Mouse (Mus musculus): ENCODE results near the gene Nr1h2. TPM values are rescaled to one million over a fixed set of nuclear protein-coding genes. Genes with fewer than 3 reads are reported as not detected.
A peak's percentile ranks its signal among the peaks of the same experiment; 100 is the strongest.

Nr1h2 gene
- polyA plus RNA-seq, 1 experiment from 2014 or later = 65.6 TPM

- Histone ChIP-seq H3K27me3 (replicated peaks; ENCODE audit: control insufficient read depth, insufficient read depth, low read length) (peaks cover 5% of the 10 kb centered on the region), H3K9ac (ENCODE audit: low read depth, low read length) (no peak overlapping the region), H3K4me3 (ENCODE audit: low read depth, low read length) (no peak overlapping the region), H3K9me3 (ENCODE audit: control insufficient read depth, low read length) (no peaks in the 10 kb centered on the region), H3K4me1 (replicated peaks; ENCODE audit: control insufficient read depth, insufficient read depth, low read length) (peaks cover 2% of the 10 kb centered on the region; the same call in 1 of the 2 replicates), H3K4me2 (no peak overlapping the region), H3K27ac (ENCODE audit: low read depth, low read length) (no peak overlapping the region), H3K36me3 (ENCODE audit: control insufficient read depth, insufficient read depth, low read length) (peaks cover 34% of the 10 kb centered on the region)
- no peak for DNase-seq (ENCODE audit: low spot score)
- no peak for ATAC-seq (replicated peaks; ENCODE audit: low FRiP score)
- 82% methylated on average over 29 of the region's 29 CpGs for WGBS
These were observed 20.6 kb downstream of the Nr1h2 start for GRCm38 (mm10) chr7:44532918-44533745.

- peaks cover 24% of the 10 kb centered on the region for H3K36me3 ChIP-seq (ENCODE audit: control insufficient read depth, insufficient read depth, low read length)
- H3K9ac ChIP-seq (ENCODE audit: low read depth, low read length) = no peak within 1 kb of the TSS
- no peaks in the 10 kb centered on the region for H3K9me3 ChIP-seq (ENCODE audit: control insufficient read depth, low read length)
- no peak for ATAC-seq (replicated peaks; ENCODE audit: low FRiP score)
- 89% methylated on average over 4 of the region's 4 CpGs for WGBS
- H3K27ac ChIP-seq (ENCODE audit: low read depth, low read length) = no peak within 1 kb of the TSS
- no peak within 1 kb of the TSS for H3K4me2 ChIP-seq
- DNase-seq (ENCODE audit: low spot score) = no peak
- H3K4me1 ChIP-seq (replicated peaks; ENCODE audit: control insufficient read depth, insufficient read depth, low read length) = peaks cover 7% of the 10 kb centered on the region
- peaks cover 8% of the 10 kb centered on the region for H3K27me3 ChIP-seq (replicated peaks; ENCODE audit: control insufficient read depth, insufficient read depth, low read length)
- H3K4me3 ChIP-seq (ENCODE audit: low read depth, low read length) = no peak within 1 kb of the TSS
These were observed 21.6 kb downstream of the Nr1h2 start, which contains the start of gene Spib for GRCm38 (mm10) chr7:44531946-44532732. Gene Spib (minus strand): TSS chr7:44532071.

DNA sequence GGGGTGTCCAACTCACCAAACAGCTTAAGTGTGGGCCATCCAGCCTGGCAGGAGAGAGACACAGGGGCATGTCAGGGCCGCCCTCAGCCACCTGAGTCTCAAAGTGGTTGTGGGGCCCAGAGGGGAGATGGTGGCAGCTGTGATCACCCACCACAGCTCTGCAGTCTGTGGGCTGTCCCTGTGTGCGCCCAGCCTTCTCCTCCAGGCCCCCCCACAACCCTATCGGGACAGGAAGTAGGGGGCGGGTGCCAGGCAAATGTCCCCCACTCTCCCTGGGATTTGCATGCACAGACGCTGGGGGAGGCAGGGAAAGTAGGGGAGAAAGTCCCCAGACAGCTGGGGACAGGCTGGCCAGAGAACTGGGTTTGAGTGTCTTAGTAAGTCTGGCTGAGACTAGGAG lies 22.5 kb downstream of the Nr1h2 start:
- ATAC-seq (replicated peaks; ENCODE audit: low FRiP score) = no peak
- WGBS = 42% methylated on average over 5 of the region's 5 CpGs
- Histone ChIP-seq H3K27me3 (replicated peaks; ENCODE audit: control insufficient read depth, insufficient read depth, low read length) (peaks cover 16% of the 10 kb centered on the region), H3K36me3 (ENCODE audit: control insufficient read depth, insufficient read depth, low read length) (peaks cover 18% of the 10 kb centered on the region; the same call in 1 of the 2 replicates), H3K4me3 (ENCODE audit: low read depth, low read length) (no peak overlapping the region), H3K9me3 (ENCODE audit: control insufficient read depth, low read length) (no peaks in the 10 kb centered on the region), H3K27ac (ENCODE audit: low read depth, low read length) (no peak overlapping the region), H3K4me1 (replicated peaks; ENCODE audit: control insufficient read depth, insufficient read depth, low read length) (peaks cover 7% of the 10 kb centered on the region), H3K4me2 (no peak overlapping the region), H3K9ac (ENCODE audit: low read depth, low read length) (no peak overlapping the region)
- DNase-seq (ENCODE audit: low spot score) = no peak

GRCm38 (mm10) chr7:44530507-44530906 lies 23.2 kb downstream of the Nr1h2 start:
- no peak overlapping the region for H3K4me2 ChIP-seq
- ATAC-seq (replicated peaks; ENCODE audit: low FRiP score) = no peak
- DNase-seq (ENCODE audit: low spot score) = no peak
- H3K27me3 ChIP-seq (replicated peaks; ENCODE audit: control insufficient read depth, insufficient read depth, low read length) = peaks cover 23% of the 10 kb centered on the region
- no peak overlapping the region for H3K27ac ChIP-seq (ENCODE audit: low read depth, low read length)
- H3K9ac ChIP-seq (ENCODE audit: low read depth, low read length) = no peak overlapping the region
- H3K9me3 ChIP-seq (ENCODE audit: control insufficient read depth, low read length) = no peaks in the 10 kb centered on the region
- H3K36me3 ChIP-seq (ENCODE audit: control insufficient read depth, insufficient read depth, low read length) = peaks cover 15% of the 10 kb centered on the region; the same call in 1 of the 2 replicates
- H3K4me3 ChIP-seq (ENCODE audit: low read depth, low read length) = no peak overlapping the region
- WGBS = 75% methylated on average over 3 of the region's 3 CpGs
- peaks cover 7% of the 10 kb centered on the region for H3K4me1 ChIP-seq (replicated peaks; ENCODE audit: control insufficient read depth, insufficient read depth, low read length)

- DNase-seq (ENCODE audit: low spot score) = no peak
- ATAC-seq (replicated peaks; ENCODE audit: low FRiP score) = no peak
- WGBS = 71% methylated on average over 5 of the region's 5 CpGs
- Histone ChIP-seq H3K36me3 (ENCODE audit: control insufficient read depth, insufficient read depth, low read length) (peaks cover 15% of the 10 kb centered on the region; the same call in 1 of the 2 replicates), H3K4me3 (ENCODE audit: low read depth, low read length) (no peak overlapping the region), H3K9me3 (ENCODE audit: control insufficient read depth, low read length) (no peaks in the 10 kb centered on the region), H3K4me2 (no peak overlapping the region), H3K9ac (ENCODE audit: low read depth, low read length) (no peak overlapping the region), H3K4me1 (replicated peaks; ENCODE audit: control insufficient read depth, insufficient read depth, low read length) (peaks cover 7% of the 10 kb centered on the region), H3K27me3 (replicated peaks; ENCODE audit: control insufficient read depth, insufficient read depth, low read length) (peaks cover 32% of the 10 kb centered on the region), H3K27ac (ENCODE audit: low read depth, low read length) (no peak overlapping the region)
These were observed 24.2 kb downstream of the Nr1h2 start for GRCm38 (mm10) chr7:44529518-44529917.

DNA sequence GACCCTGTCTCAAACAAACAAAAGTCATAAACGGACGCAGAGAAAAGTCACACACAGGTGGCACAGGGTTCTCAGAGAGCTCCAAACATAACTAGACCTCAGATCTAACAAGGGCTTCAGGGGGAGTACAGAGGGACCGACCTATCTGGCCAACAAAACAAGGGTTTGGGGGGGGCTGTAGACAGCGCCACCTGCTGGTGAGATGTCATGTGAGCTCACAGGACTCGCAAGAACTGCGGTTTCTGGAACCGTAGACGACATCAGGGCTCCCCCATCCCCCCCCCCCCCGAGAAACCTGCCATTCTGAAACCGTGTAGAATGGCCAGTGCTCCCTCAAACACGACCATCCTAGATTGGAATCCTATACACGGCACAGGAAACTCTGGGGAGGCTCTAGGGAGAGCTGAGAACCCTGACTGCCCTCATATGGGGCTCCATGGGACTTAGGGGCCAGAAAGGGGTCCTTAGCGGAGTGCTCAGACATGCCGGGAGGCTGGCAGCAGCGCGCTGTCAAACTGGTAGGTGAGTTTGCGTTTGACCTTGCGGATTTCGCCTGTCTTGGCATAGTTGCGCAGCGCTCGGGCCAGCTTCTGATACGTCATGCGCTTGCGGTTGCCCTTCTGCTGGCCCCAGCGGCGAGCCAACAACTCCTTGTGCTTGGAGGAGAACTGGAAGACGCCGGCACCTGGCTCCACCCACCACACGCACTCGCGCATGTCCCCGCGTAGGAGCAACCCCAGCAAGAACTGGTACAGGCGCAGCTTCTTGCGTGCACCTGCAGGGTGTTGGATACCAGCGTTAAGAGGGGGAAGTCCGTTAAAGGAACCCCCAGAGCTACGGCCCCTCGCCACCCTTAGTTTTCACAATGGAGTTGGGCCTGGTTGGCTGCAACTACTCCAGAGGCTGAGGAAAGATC lies 26.0 kb downstream of the Nr1h2 start:
- Histone ChIP-seq H3K36me3 (ENCODE audit: control insufficient read depth, insufficient read depth, low read length) (peaks cover under 1% of the 10 kb centered on the region; the same call in 1 of the 2 replicates), H3K9ac (ENCODE audit: low read depth, low read length) (peak overlapping the region; percentile 68; the same call in 1 of the 2 replicates), H3K9me3 (ENCODE audit: control insufficient read depth, low read length) (no peaks in the 10 kb centered on the region), H3K27ac (ENCODE audit: low read depth, low read length) (no peak overlapping the region), H3K4me1 (replicated peaks; ENCODE audit: control insufficient read depth, insufficient read depth, low read length) (peaks cover 7% of the 10 kb centered on the region), H3K4me3 (ENCODE audit: low read depth, low read length) (peak overlapping the region; percentile 52), H3K27me3 (replicated peaks; ENCODE audit: control insufficient read depth, insufficient read depth, low read length) (peaks cover 50% of the 10 kb centered on the region), H3K4me2 (peak overlapping the region; percentile 91)
- peak; percentile 73 for DNase-seq (ENCODE audit: low spot score)
- WGBS = 4% methylated on average over 40 of the region's 40 CpGs
- ATAC-seq (replicated peaks; ENCODE audit: low FRiP score) = peak; percentile 68

DNA sequence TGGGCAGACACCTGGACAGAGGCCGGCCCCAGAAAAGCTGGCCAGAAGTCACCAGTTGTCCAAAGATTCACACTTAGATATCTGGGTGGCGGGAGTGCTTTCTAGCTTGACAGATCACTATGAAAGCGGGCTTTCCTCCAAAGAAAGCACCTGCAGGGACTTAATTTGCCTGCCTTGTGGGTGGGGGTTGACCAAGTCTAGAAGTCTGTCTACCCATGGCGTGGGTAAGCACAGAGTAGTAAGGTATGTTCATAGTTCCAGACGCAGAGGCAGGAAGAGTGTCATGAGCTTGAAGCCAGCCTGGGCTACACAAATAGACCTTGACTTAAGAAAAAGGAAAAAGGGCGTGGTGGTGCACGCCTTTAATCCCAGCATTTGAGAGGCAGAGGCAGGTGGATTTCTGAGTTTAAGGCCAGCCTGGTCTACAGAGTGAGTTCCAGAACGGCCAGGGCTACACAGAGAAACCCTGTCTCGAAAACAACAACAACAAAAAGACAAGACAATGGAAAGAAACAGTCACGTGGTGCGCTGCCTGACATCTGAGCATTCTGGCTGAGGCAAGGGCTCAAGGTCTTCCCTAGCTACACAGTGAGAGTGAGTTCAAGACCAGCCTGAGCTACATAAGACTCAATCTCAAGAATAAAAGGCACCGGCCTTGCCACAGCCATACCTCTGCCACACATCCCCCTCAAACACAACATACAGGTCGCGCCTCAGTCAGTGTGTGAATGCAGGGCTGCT lies 27.2 kb downstream of the Nr1h2 start:
- WGBS = 79% methylated on average over 14 of the region's 14 CpGs
- DNase-seq (ENCODE audit: low spot score) (no peak), ATAC-seq (replicated peaks; ENCODE audit: low FRiP score) (no peak)
- H3K9me3 ChIP-seq (ENCODE audit: control insufficient read depth, low read length) = no peaks in the 10 kb centered on the region
- H3K4me2 ChIP-seq = no peak overlapping the region
- peaks cover 61% of the 10 kb centered on the region for H3K27me3 ChIP-seq (replicated peaks; ENCODE audit: control insufficient read depth, insufficient read depth, low read length)
- H3K4me3 ChIP-seq (ENCODE audit: low read depth, low read length) = no peak overlapping the region
- H3K4me1 ChIP-seq (replicated peaks; ENCODE audit: control insufficient read depth, insufficient read depth, low read length) = peaks cover 7% of the 10 kb centered on the region
- H3K36me3 ChIP-seq (ENCODE audit: control insufficient read depth, insufficient read depth, low read length) = no peaks in the 10 kb centered on the region
- H3K27ac ChIP-seq (ENCODE audit: low read depth, low read length) = no peak overlapping the region
- no peak overlapping the region for H3K9ac ChIP-seq (ENCODE audit: low read depth, low read length)

All from liver, embryonic 11.5 days (tissue).